Mouse (Mus musculus) CH12.LX (cell line): ENCODE results near the gene Per1. TPM values are rescaled to one million over a fixed set of nuclear protein-coding genes. Genes with fewer than 3 reads are reported as not detected.

Experiments used
- DNase-seq: peaks from one replicate; pipeline ENCODE4 v3.0.0-alpha.2; 2013; ENCODE audit errors: extremely low read depth
- H3K27ac ChIP-seq: 2 replicates; pipeline ENCODE4 v1.5.1; 2012; ENCODE audit warnings: low read depth, mild to moderate bottlenecking, control low read depth, moderate library complexity; ENCODE audit not compliant: insufficient read depth
- H3K27me3 ChIP-seq: replicated peaks from 2 replicates; pipeline ENCODE3; 2012; ENCODE audit warnings: inconsistent platforms
- H3K36me3 ChIP-seq, 2 experiments: replicated peaks in 1 of 2; 2 replicates each; pipeline versions ENCODE3 to v1.6.1; 2012; ENCODE audit warnings: inconsistent platforms in 1 of 2, low read length in 1 of 2, mild to moderate bottlenecking in 1 of 2, mixed read lengths in 1 of 2, moderate library complexity in 1 of 2; ENCODE audit not compliant: control insufficient read depth in 1 of 2, insufficient read depth in 1 of 2
- H3K4me1 ChIP-seq, 2 experiments: 2 replicates each; pipeline ENCODE4 v1.6.1; 2012; ENCODE audit warnings: inconsistent platforms in 1 of 2, moderate library complexity in 1 of 2; ENCODE audit not compliant: insufficient read depth in 2 of 2, control insufficient read depth in 1 of 2
- H3K4me2 ChIP-seq: 2 replicates; pipeline ENCODE4 v1.6.1; 2012; ENCODE audit warnings: low read depth, mild to moderate bottlenecking, control low read depth; ENCODE audit not compliant: poor library complexity, insufficient read depth, severe bottlenecking
- H3K4me3 ChIP-seq, 3 experiments: fragments of 150-350 bp in 1 of 3; sonication (generic) in 1 of 3; replicated peaks in 1 of 3; 2 replicates each; pipeline versions ENCODE3 to v1.5.1; 2011 to 2012; ENCODE audit warnings: low read depth in 2 of 3, low read length in 2 of 3, mild to moderate bottlenecking in 2 of 3, moderate library complexity in 2 of 3, control low read depth in 1 of 3, improper control_type of control experiment in 1 of 3, inconsistent platforms in 1 of 3, mixed read lengths in 1 of 3; ENCODE audit not compliant: poor library complexity in 1 of 3
- H3K79me2 ChIP-seq: replicated peaks from 2 replicates; pipeline ENCODE4 v1.6.1; 2012; ENCODE audit warnings: mild to moderate bottlenecking, moderate library complexity; ENCODE audit not compliant: control insufficient read depth, poor library complexity, insufficient read depth, severe bottlenecking; ENCODE audit errors: extremely low read depth
- H3K9ac ChIP-seq: 2 replicates; pipeline ENCODE4 v1.6.1; 2012; ENCODE audit warnings: low read depth, mild to moderate bottlenecking, control low read depth, moderate library complexity; ENCODE audit not compliant: insufficient read depth
- H3K9me3 ChIP-seq: replicated peaks from 2 replicates; pipeline ENCODE3; 2012; ENCODE audit warnings: low read length, inconsistent platforms, mixed read lengths
- BHLHE40 ChIP-seq: IDR thresholded peaks from 2 replicates; pipeline ENCODE4 v1.6.1; 2011; ENCODE audit warnings: mild to moderate bottlenecking, low read depth, low read length, improper control_type of control experiment
- CHD1 ChIP-seq: IDR thresholded peaks from 2 replicates; pipeline ENCODE4 v1.6.1; 2012; ENCODE audit warnings: low read depth, low read length, improper control_type of control experiment, inconsistent platforms
- CHD2 ChIP-seq: IDR thresholded peaks from 2 replicates; pipeline ENCODE4 v1.6.1; 2011; ENCODE audit warnings: low read length, improper control_type of control experiment
- CTCF ChIP-seq, 2 experiments: IDR thresholded peaks in 1 of 2; conservative IDR thresholded peaks in 1 of 2; 2 replicates each; pipeline ENCODE4 v1.5.1; 2011 to 2012; ENCODE audit warnings: low read depth in 2 of 2, low read length in 2 of 2, improper control_type of control experiment in 1 of 2, inconsistent platforms in 1 of 2, mild to moderate bottlenecking in 1 of 2, moderate library complexity in 1 of 2
- E2F4 ChIP-seq: IDR thresholded peaks from 2 replicates; pipeline ENCODE4 v1.6.1; 2011; ENCODE audit warnings: low read depth, low read length, improper control_type of control experiment; ENCODE audit not compliant: insufficient replicate concordance
- ELF1 ChIP-seq: IDR thresholded peaks from 2 replicates; pipeline ENCODE4 v1.6.1; 2014; ENCODE audit warnings: low read depth, mild to moderate bottlenecking, inconsistent platforms, low read length, improper control_type of control experiment
- EP300 ChIP-seq: IDR thresholded peaks from 2 replicates; pipeline ENCODE4 v1.6.1; 2011; ENCODE audit warnings: low read length, improper control_type of control experiment
- ETS1 ChIP-seq: conservative IDR thresholded peaks from 2 replicates; pipeline ENCODE4 v1.6.1; 2012; ENCODE audit warnings: low read depth, mild to moderate bottlenecking, inconsistent platforms, low read length, improper control_type of control experiment, moderate library complexity
- GABPA ChIP-seq: IDR thresholded peaks from 2 replicates; pipeline ENCODE4 v1.6.1; 2012; ENCODE audit warnings: low read depth, low read length, improper control_type of control experiment, inconsistent platforms; ENCODE audit not compliant: insufficient replicate concordance
- IRF4 ChIP-seq: IDR thresholded peaks from 2 replicates; pipeline ENCODE4 v1.6.1; 2014; ENCODE audit warnings: low read depth, mild to moderate bottlenecking, inconsistent platforms, low read length, improper control_type of control experiment
- JUN ChIP-seq: IDR thresholded peaks from 2 replicates; pipeline ENCODE4 v1.6.1; 2011; ENCODE audit warnings: low read depth, mild to moderate bottlenecking, low read length, improper control_type of control experiment, moderate library complexity; ENCODE audit not compliant: insufficient read depth
- JUND ChIP-seq: conservative IDR thresholded peaks from 2 replicates; pipeline ENCODE4 v1.6.1; 2011; ENCODE audit warnings: low read depth, low read length, improper control_type of control experiment
- KAT2A ChIP-seq: IDR thresholded peaks from 2 replicates; pipeline ENCODE4 v1.6.1; 2012; ENCODE audit warnings: low read length, improper control_type of control experiment, inconsistent platforms; ENCODE audit not compliant: insufficient replicate concordance
- MAFK ChIP-seq: IDR thresholded peaks from 2 replicates; pipeline ENCODE4 v1.6.1; 2011; ENCODE audit warnings: low read length, improper control_type of control experiment; ENCODE audit not compliant: insufficient replicate concordance
- MAX ChIP-seq: IDR thresholded peaks from 2 replicates; pipeline ENCODE4 v1.6.1; 2011; ENCODE audit warnings: low read length, improper control_type of control experiment
- MXI1 ChIP-seq: IDR thresholded peaks from 2 replicates; pipeline ENCODE4 v1.6.1; 2011; ENCODE audit warnings: mild to moderate bottlenecking, low read depth, low read length, improper control_type of control experiment
- MYC ChIP-seq: IDR thresholded peaks from 2 replicates; pipeline ENCODE4 v1.6.1; 2011; ENCODE audit warnings: low read depth, mild to moderate bottlenecking, improper control_type of control experiment, low read length
- NELFE ChIP-seq: IDR thresholded peaks from 2 replicates; pipeline ENCODE4 v1.6.1; 2011; ENCODE audit warnings: low read depth, low read length, improper control_type of control experiment
- NRF1 ChIP-seq: IDR thresholded peaks from 2 replicates; pipeline ENCODE4 v1.6.1; 2014; ENCODE audit warnings: low read depth, mild to moderate bottlenecking, inconsistent platforms, low read length, improper control_type of control experiment, moderate library complexity
- POLR2A ChIP-seq: IDR thresholded peaks from 2 replicates; pipeline ENCODE4 v1.6.1; 2011; ENCODE audit warnings: low read depth, mild to moderate bottlenecking, improper control_type of control experiment, low read length
- POLR2AphosphoS2 ChIP-seq: IDR thresholded peaks from 2 replicates; pipeline ENCODE4 v1.6.1; 2011; ENCODE audit warnings: low read depth, low read length, improper control_type of control experiment
- RAD21 ChIP-seq: IDR thresholded peaks from 2 replicates; pipeline ENCODE4 v1.6.1; 2011; ENCODE audit warnings: low read depth, mild to moderate bottlenecking, low read length, improper control_type of control experiment, moderate library complexity
- SIN3A ChIP-seq: IDR thresholded peaks from 2 replicates; pipeline ENCODE4 v1.6.1; 2012; ENCODE audit warnings: low read length, improper control_type of control experiment, inconsistent platforms
- SMC3 ChIP-seq: IDR thresholded peaks from 2 replicates; pipeline ENCODE4 v1.6.1; 2011; ENCODE audit warnings: low read depth, low read length, improper control_type of control experiment
- TBP ChIP-seq: conservative IDR thresholded peaks from 2 replicates; pipeline ENCODE4 v1.6.1; 2011; ENCODE audit warnings: low read depth, low read length, improper control_type of control experiment
- TCF12 ChIP-seq: IDR thresholded peaks from 2 replicates; pipeline ENCODE4 v1.6.1; 2014; ENCODE audit warnings: low read depth, mild to moderate bottlenecking, inconsistent platforms, low read length, improper control_type of control experiment
- UBTF ChIP-seq: IDR thresholded peaks from 2 replicates; pipeline ENCODE4 v1.6.1; 2012; ENCODE audit warnings: low read depth, mild to moderate bottlenecking, inconsistent platforms, low read length, improper control_type of control experiment, moderate library complexity
- USF1 ChIP-seq: IDR thresholded peaks from 2 replicates; pipeline ENCODE4 v1.6.1; 2014; ENCODE audit warnings: low read depth, mild to moderate bottlenecking, inconsistent platforms, low read length, improper control_type of control experiment
- USF2 ChIP-seq: conservative IDR thresholded peaks from 2 replicates; pipeline ENCODE4 v1.6.1; 2011; ENCODE audit warnings: low read depth, low read length, improper control_type of control experiment
- ZC3H11A ChIP-seq: IDR thresholded peaks from 2 replicates; pipeline ENCODE4 v1.6.1; 2012; ENCODE audit warnings: low read depth, mild to moderate bottlenecking, inconsistent platforms, low read length, improper control_type of control experiment
- ZKSCAN1 ChIP-seq: IDR thresholded peaks from 2 replicates; pipeline ENCODE4 v1.6.1; 2012; ENCODE audit warnings: low read depth, inconsistent platforms, low read length, improper control_type of control experiment, borderline replicate concordance
- ZMIZ1 ChIP-seq: IDR thresholded peaks from 2 replicates; pipeline ENCODE4 v1.6.1; 2012; ENCODE audit warnings: low read depth, mild to moderate bottlenecking, inconsistent platforms, low read length, improper control_type of control experiment
- ZNF384 ChIP-seq: IDR thresholded peaks from 2 replicates; pipeline ENCODE4 v1.6.1; 2012; ENCODE audit warnings: low read depth, low read length, improper control_type of control experiment, inconsistent platforms
- dilution Hi-C: fragments of 300-500 bp; cut with MboI; formaldehyde crosslinking; loops from 2 replicates; pipeline ENCODE4 v1.14.3; 2020; ENCODE audit warnings: low sequenced_read_pairs; ENCODE audit not compliant: extremely low pct_unique_long_range_greater_than_20kb, extremely low pct_ligation_motif_present
- in situ Hi-C: fragments of 300-500 bp; cut with MboI; formaldehyde crosslinking; loops from 3 replicates; pipeline ENCODE4 v1.14.3; 2019; ENCODE audit warnings: low sequenced_read_pairs, low pct_ligation_motif_present, low pct_unique_long_range_greater_than_20kb, mixed read lengths
- polyA plus RNA-seq: library from polyadenylated mRNA; unstranded; fragments of >175 nt; gene quantifications from 2 replicates; pipeline ENCODE4 v1.2.1, GENCODE M21; 2012; ENCODE audit warnings: low read depth; ENCODE audit not compliant: insufficient read length
- total RNA-seq, 2 experiments: library from RNA; depleted of rRNA; stranded (reverse); fragments of 300-350 nt in 1 of 2; fragments of >200 nt in 1 of 2; gene quantifications; 2 replicates each; pipeline ENCODE4 v1.2.3; 2012 to 2014

Gene Per1
- total and polyA plus RNA-seq, 3 experiments = 2.8 to 38.3 (median 11.8) TPM

DNA sequence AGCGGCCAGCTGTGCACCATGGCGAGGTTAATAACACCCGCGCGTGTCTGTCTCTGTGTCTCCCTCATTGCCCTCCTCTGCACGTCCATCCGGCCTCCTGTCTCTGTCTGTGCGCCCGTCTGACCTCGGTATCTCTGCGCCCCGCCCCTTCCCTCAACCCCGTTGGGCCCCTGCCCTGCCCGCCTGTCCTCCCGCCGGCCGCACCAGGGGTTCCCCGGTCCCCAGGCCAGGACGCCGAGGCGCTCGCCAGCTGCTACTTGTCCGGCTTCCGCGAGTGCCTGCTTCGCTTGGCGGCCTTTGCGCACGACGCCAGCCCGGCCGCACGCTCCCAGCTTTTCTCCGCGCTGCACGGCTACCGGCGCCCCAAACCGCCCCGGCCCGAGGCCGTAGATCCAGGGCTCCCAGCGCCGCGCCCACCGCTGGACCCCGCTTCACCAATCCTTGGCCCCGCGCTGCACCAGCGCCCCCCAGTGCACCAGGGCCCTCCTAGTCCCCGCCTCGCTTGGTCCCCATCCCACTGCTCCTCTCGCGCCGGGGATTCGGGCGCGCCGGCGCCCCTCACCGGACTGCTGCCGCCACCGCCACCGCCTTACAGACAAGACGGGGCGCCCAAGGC lies 27.4 kb downstream of the Per1 start, which contains the start of gene 9130213A22Rik (continued):
- TF ChIP-seq POLR2AphosphoS2 (no peak), USF1 (no peak), RAD21 (peak; percentile 82), NELFE (peak; percentile 31; the same call in 1 of the 2 replicates), MAFK (no peak), ZNF384 (peak; percentile 5; the same call in 1 of the 2 replicates), BHLHE40 (no peak), CHD1 (peak; percentile 70; the same call in 1 of the 2 replicates), MAX (no peak), TBP (no peak), ETS1 (no peak), MYC (no peak), ELF1 (peak; percentile 53; the same call in 1 of the 2 replicates), KAT2A (no peak)

DNA sequence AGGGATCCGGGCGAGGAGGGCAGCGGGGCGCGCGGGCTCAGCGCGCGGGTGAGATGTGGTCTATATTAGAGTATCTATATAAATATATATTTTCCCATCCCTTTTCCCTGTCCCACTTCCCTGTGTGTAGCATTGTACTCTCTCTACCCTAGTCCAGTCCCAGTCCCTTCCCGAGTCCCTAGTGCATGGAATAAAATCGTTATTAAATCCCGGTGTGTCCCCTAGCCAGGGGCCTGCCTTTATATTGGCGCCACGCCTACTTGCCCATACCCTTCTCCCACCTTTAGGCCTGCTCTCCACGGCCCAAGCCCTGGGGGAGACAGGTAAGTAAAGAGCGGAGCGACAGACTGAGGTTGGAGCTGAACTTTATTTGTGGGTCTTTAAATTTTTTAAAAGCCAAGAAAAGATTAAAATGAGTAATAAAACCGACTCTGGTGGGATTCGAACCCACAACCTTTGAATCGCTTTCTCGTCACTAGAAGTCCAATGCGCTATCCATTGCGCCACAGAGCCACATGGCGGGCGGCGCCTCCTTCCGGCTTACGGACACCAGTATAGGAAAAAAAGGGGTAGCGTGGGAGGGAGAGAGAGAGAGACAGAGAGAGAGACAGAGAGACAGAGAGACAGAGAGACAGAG lies 28.2 kb downstream of the Per1 start:
- Histone ChIP-seq H3K36me3 (no peaks in the 10 kb centered on the region), H3K9ac (peak overlapping the region; percentile 68), H3K4me2 (peak overlapping the region; percentile 78), H3K79me2 (no peaks in the 10 kb centered on the region), H3K27ac (peak overlapping the region; percentile 65; the same call in 1 of the 2 replicates), H3K4me3 (peak overlapping the region; percentile 69 to 97 (median 76)), H3K4me1 (peaks cover 3 to 46% of the 10 kb centered on the region in 2 experiments), H3K9me3 (no peaks in the 10 kb centered on the region), H3K27me3 (peaks cover 61% of the 10 kb centered on the region)
- dilution Hi-C loops (no loop called here), in situ Hi-C loops (no loop called here)
- peak; percentile 95 for DNase-seq
- TF ChIP-seq POLR2A (peak; percentile 30; the same call in 1 of the 2 replicates), SIN3A (peak; percentile 76), KAT2A (peak; percentile 87; the same call in 1 of the 2 replicates), MXI1 (no peak), NELFE (0 out of 2 replicates have a peak, but pooled peaks have one; percentile 7), MAX (no peak; the same call in none of the 2 replicates), ZMIZ1 (no peak), CTCF (conservative IDR thresholded peaks at IDR 0.05 in 1 of 2, IDR thresholded peaks at IDR 0.05 in 1 of 2; ENCODE audit: low read depth in 2 of 2, low read length in 2 of 2) (peak in 1 of 2 experiments; percentile 2; a peak in 1 of 4 replicates), USF2 (no peak), USF1 (no peak), MYC (peak; percentile 15; the same call in 1 of the 2 replicates), IRF4 (peak; percentile 62), E2F4 (peak; percentile 67; the same call in 1 of the 2 replicates), EP300 (no peak), JUN (no peak), ZC3H11A (no peak), TCF12 (no peak), CHD2 (no peak; the same call in 1 of the 2 replicates), ELF1 (peak; percentile 93), CHD1 (no peak; the same call in 1 of the 2 replicates), UBTF (no peak), POLR2AphosphoS2 (no peak), JUND (no peak), ZKSCAN1 (no peak), BHLHE40 (no peak; the same call in 1 of the 2 replicates), MAFK (peak; percentile 95), NRF1 (peak; percentile 53; the same call in 1 of the 2 replicates), GABPA (no peak), SMC3 (no peak)
